Mouse (Mus musculus) ES-CJ7 (cell line): Measurements from ENCODE around the gene Tnip3.
A peak's percentile ranks its signal among the peaks of the same experiment; 100 is the strongest.

Experiments used
- DNase-seq: peaks from one replicate; pipeline ENCODE4 v3.0.0; 2011; ENCODE audit warnings: low read depth, low spot score

Gene Tnip3

DNA sequence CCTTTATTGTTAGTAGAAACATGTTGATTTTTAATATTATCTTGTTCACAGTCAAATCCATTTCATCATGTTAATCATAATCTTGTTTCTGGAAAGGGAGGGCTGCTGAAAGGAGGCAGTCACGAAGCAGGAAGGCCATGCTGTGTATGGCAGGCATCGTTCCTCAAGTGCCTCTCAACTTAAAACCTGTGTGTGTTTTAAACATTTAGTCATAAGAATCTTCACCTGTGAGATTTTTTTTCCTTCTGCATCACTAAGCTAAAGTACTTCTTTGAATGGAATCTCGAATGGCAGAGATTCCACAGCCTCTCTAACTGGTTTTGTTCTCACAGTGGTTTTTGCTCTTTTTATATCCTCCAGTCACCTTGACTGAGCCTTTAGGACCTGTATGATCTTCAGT lies 121.3 kb downstream of the Tnip3 start:
- no peak for DNase-seq

DNA sequence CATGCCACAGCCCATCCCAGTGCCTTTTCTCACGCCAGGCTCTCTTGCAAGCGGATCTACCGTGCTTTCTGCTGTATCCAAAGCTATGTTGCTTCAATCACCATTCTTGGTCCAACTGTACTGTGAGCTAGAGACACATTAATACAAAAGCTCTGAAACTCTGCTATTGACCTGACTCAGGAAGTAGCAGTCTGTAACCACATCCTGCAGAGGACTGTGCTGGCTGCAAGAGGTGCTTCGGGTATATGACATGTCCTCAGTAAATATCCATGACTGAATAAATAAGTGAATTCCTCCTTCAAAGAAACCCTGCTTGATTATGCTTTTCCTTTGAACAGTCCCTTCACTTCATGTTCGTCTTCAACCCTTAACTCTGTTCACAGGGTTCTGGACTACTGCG lies 122.6 kb downstream of the Tnip3 start:
- no peak for DNase-seq

DNA sequence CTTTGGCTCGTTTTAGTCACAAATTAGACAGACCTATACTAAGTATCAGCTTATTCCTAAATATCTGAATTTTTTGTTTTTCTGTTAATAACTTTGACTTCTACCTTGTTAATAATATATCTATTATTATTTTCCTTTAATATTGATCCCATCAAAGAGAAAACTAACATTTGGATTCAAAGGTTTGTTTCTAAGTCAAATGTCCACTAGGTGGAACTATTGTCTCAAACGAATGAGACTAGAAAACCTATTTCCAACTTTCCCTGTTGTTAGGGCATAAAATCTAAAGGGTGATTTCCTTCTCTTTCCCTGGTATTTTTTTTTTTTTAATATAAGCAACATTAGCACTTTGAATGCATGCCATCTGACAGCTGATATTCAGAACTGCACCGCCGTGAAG lies 126.3 kb downstream of the Tnip3 start:
- no peak for DNase-seq

DNA sequence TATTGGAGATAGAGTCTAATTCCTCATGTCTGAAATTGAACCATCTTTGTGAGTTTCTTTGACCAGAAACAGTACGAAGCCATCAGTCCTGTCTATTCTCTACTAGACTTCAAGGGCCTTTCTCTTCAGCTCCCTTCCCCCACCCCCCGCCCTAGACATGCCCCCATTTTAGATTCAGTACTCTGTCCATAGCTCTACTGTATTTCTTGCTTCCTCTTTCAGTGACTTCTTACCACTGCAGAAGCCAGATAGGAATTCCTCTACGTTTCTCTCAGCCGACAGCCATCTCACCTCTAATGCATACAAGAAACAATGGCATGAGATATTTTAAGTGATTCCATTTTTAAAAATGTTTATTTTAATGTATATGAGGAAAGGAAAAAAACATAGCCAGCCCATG lies 136.2 kb downstream of the Tnip3 start:
- no peak for DNase-seq

DNA sequence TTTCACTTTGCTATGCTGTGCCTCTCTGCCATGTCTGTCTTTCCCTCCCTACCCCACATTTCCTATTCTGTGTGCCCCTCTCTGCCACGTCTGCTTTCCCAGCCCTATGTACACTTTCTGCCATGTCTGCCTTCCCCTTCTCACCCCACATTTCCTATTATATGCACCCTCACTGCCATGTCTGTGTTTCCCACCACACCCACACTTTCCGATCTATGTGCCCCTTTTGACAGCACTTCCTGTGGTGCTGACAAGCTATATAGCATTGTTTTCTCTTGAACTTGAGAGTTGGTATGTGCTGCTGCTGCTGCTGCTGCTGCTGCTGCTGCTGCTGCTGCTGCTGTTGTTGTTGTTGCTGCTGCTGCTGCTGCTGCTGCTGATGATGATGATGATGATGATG lies 136.9 kb downstream of the Tnip3 start:
- DNase-seq: no peak

DNA sequence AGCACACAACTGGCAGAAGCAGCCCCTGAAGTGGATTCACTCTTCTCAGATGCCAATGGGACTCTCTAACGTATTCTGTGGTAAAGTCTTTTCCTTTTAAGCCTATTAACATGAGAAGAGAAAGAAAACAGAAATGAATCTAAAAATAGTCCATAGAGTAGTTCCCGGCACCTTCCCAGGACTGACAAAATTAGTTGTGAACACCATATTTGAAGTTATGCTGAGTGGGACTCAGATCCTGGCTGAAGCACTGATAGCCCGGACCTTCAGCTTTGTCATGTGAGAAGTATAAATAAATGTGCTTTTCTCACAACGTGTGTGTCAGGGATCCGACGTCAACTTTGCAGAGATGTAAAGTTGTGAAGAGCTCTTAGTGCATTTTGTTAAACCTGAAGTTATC lies 138.9 kb downstream of the Tnip3 start:
- no peak for DNase-seq

DNA sequence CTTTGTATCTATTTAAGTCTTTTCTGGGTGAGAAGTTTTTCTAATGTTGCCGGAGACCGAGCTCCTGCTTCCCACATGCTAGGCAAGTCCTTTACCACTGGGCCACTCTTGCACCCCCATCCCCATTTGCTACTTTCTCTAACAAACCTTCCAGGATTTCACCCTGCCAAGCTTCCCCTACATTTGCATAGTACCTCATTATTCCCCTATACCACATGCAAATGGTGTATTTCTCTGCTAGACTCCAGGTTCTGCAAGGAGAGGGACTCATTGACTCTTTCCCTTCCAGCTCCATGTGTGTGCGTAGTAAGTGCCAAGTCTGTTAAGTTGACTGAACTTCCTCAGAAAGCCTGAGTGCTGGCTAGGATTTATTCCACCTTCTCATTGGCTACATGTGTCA lies 141.2 kb downstream of the Tnip3 start:
- no peak for DNase-seq

DNA sequence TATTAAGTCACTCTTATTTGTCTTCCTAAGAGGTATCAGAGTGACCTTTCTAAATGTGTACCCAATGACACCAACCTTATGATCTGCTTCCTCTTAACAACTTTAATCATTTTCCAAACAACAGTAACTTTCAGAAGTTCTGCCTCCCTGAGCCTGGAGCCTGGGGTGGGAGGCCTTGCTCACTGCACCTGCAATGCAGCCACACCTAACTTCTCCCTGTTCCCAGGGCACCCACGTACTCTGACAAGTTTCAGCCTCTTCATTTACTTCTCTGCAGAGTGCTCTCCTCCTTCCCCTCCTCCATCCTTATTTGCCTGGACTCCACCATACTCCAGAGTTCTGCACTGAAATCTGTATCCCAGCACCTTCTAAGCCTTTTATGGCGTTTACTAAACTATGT lies 144.9 kb downstream of the Tnip3 start:
- DNase-seq: no peak

DNA sequence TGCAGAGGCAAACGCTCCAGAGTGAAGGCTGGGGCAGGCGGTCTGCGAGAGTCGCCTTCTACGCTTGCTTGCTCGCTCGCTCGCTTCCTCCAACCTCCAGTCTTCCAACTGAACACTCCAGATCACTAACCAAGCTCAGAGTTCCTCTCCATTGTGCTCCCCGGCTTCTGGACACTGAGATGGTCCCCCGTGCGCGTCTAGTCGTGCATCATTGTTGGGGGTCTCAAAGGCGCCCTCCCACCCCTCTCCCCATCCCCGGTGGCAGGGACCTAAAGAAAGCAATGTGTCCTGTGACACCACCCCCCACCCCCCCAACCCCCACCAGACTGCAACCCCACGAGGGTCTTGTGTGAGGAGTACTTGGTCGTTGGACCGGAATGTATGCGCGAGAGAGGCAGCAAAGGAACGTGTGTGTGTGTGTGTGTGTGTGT lies 145.9 kb downstream of the Tnip3 start:
- DNase-seq: peak; percentile 29

DNA sequence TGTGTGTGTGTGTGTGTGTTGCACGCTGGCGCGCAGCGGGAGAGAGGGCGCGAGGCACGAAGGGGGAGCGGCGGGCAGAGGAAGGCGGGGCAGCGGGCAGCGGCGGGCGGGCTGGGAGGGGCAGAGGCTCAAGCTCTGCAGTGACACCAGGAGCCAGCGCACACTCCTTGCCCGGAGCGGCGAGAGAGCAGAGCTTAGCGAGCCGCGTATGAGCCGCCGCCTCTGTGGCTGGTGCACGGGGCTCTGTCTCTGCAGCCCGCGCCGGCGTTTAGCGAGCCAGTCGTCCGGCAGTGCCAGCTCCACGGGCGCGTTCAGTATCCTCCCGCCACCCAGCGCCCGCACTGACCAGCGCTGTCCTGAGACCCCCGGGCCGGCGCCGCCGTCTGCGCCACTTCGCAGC lies 146.3 kb downstream of the Tnip3 start, which contains the start of gene Ndnf:
Ndnf (plus strand) TSS at position 140 of the 400 bp plus-strand sequence.
- peak; percentile 49 for DNase-seq

DNA sequence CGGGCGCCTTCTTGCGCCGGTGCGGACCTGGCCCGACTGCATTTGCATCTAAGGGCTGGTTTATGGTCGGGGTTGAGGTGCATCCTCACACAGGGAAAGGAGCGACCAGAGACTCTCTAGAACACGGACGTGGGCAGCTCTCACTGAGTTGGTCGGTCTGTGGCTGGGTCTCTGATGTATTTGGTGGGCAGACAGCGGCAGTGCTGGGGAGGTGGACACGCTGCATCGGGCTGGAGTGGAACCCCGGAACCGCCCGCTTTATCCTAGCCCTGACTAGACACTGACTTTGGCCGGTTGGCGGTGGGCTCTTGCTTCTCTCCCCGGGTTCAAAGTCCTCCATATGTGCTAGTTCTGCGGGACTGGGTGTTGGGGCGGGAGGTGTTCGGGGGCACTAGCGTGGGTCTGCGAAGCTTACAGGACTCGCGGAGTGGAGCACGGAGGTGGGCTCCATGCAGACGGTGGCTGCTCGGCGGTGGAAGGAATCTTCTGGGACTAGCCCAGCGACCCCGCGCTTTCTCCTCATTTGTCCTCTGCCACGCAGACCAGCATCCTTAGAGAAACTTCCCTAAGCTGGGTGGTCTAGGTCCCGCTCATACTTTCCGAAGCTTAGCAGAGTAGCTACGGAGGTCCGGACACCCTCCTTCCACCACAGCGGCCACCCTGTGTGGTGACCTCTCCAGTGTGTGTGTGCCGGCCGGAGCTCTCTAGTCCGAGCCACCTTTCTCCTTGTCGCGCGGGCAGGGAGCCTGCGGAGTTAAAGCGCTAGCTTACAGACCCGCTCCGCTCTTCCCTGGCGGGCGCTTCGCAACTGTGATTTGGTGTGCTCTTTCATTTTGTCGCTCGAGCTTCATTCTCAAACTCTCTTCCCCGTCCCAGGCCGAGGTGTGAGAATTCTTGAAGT lies 147.3 kb downstream of the Tnip3 start:
- peak; percentile 44 for DNase-seq
